Mouse (Mus musculus) liver, embryonic 14.5 days (tissue): Measurements from ENCODE around the gene Drosha. TPM values are rescaled to one million over a fixed set of nuclear protein-coding genes. Genes with fewer than 3 reads are reported as not detected.

ENCODE experiments used
- ATAC-seq: fragments of 200-750 bp; cut with Nextera tagmentation; 2 replicates; pipeline ENCODE4 v1.8.0; 2017; ENCODE audit warnings: moderate number of reproducible peaks, mild to moderate bottlenecking, moderate library complexity; ENCODE audit not compliant: insufficient read depth
- DNase-seq, 3 experiments: peaks; one replicate each; pipeline ENCODE4 v3.0.0-alpha.2; 2012 to 2013; ENCODE audit warnings: low read depth in 3 of 3, low spot score in 3 of 3
- H3K27ac ChIP-seq: fragments of 300-500 bp; sonication (generic); 2 replicates; pipeline ENCODE4 v1.5.1; 2014; ENCODE audit warnings: moderate library complexity, mild to moderate bottlenecking, control low read depth, inconsistent platforms
- H3K27me3 ChIP-seq: fragments of 300-500 bp; sonication (generic); 2 replicates; pipeline ENCODE4 v1.6.1; 2014; ENCODE audit warnings: mild to moderate bottlenecking, low read length, moderate library complexity; ENCODE audit not compliant: control insufficient read depth, insufficient read depth
- H3K36me3 ChIP-seq: fragments of 300-500 bp; sonication (generic); replicated peaks from 2 replicates; pipeline ENCODE4 v1.6.1; 2014; ENCODE audit warnings: low read depth; ENCODE audit not compliant: control insufficient read depth, insufficient read depth
- H3K4me1 ChIP-seq, 2 experiments: fragments of 200-500 bp in 1 of 2; fragments of 300-500 bp in 1 of 2; sonication (generic) in 1 of 2; replicated peaks; 2 replicates each; pipeline ENCODE4 v1.6.1; 2012 to 2014; ENCODE audit warnings: antibody characterized with exemption in 1 of 2, inconsistent platforms in 1 of 2, low read length in 1 of 2; ENCODE audit not compliant: control insufficient read depth in 2 of 2, insufficient read depth in 2 of 2
- H3K4me2 ChIP-seq: fragments of 300-500 bp; sonication (generic); 2 replicates; pipeline ENCODE4 v1.6.1; 2014; ENCODE audit warnings: low read depth, mild to moderate bottlenecking, control low read depth, moderate library complexity
- H3K4me3 ChIP-seq, 2 experiments: fragments of 200-500 bp in 1 of 2; fragments of 300-500 bp in 1 of 2; sonication (generic) in 1 of 2; 2 replicates each; pipeline ENCODE4 v1.5.1; 2012 to 2014; ENCODE audit warnings: low read depth in 2 of 2, low read length in 2 of 2, mild to moderate bottlenecking in 2 of 2, control low read depth in 1 of 2, inconsistent platforms in 1 of 2, moderate library complexity in 1 of 2; ENCODE audit not compliant: insufficient read depth in 1 of 2
- H3K9ac ChIP-seq: fragments of 300-500 bp; sonication (generic); replicated peaks from 2 replicates; pipeline ENCODE4 v1.6.1; 2014; ENCODE audit warnings: mild to moderate bottlenecking, control low read depth, moderate library complexity
- H3K9me3 ChIP-seq: fragments of 300-500 bp; sonication (generic); 2 replicates; pipeline ENCODE4 v1.6.1; 2016; ENCODE audit warnings: low read length, mixed read lengths; ENCODE audit not compliant: control insufficient read depth
- CTCF ChIP-seq: IDR thresholded peaks from 2 replicates; pipeline ENCODE4 v1.5.1; 2016; ENCODE audit warnings: antibody characterized with exemption, low read depth, control low read depth
- EP300 ChIP-seq: IDR thresholded peaks from 2 replicates; pipeline ENCODE4 v1.6.1; 2016; ENCODE audit warnings: antibody characterized with exemption, low read depth
- WGBS: fragments of 180-500 bp; shearing (Covaris S2); extraction: QIAGEN DNeasy Blood & Tissue Kit; methylation state at CpG from one replicate; pipeline ENCODE4 v1.1.7; 2014; ENCODE audit not compliant: insufficient replicate concordance; 5-methylcytosine and 5-hydroxymethylcytosine counted together
- polyA plus RNA-seq, 2 experiments: library from polyadenylated mRNA; depleted of rRNA in 1 of 2; stranded (reverse) in 1 of 2; unstranded in 1 of 2; fragments of >200 nt; fragmentation: Nextera tagmentation in 1 of 2; extraction: Ambion mirVana in 1 of 2; gene quantifications; 2 replicates each; pipeline versions ENCODE4 v1.2.1 to v1.2.3; 2012 to 2014

Gene Drosha
- polyA plus RNA-seq, 2 experiments, result 8.8 to 13.5 TPM

GRCm38 (mm10) chr15:12901197-12901570 is 76.6 kb downstream of the Drosha start:
- no peak overlapping the region for H3K9ac ChIP-seq
- TF ChIP-seq EP300 (no peak), CTCF (no peak)
- H3K9me3 ChIP-seq, result no peaks in the 10 kb centered on the region
- H3K27ac ChIP-seq, result no peak overlapping the region
- peaks cover 23% of the 10 kb centered on the region for H3K36me3 ChIP-seq
- H3K27me3 ChIP-seq, result no peaks in the 10 kb centered on the region
- WGBS, result 89% methylated on average over 8 of the region's 8 CpGs
- peaks cover 4 to 12% of the 10 kb centered on the region in 2 experiments; a peak in 3 of 4 replicates for H3K4me1 ChIP-seq
- no peak overlapping the region for H3K4me2 ChIP-seq
- ATAC-seq, result no peak
- no peak overlapping the region for H3K4me3 ChIP-seq
- DNase-seq, result no peak

- DNase-seq (no peak), ATAC-seq (no peak)
- H3K9me3 ChIP-seq, result no peaks in the 10 kb centered on the region
- H3K4me1 ChIP-seq, result peaks cover 0 to 4% of the 10 kb centered on the region in 2 experiments; a peak in 1 of 4 replicates
- no peak overlapping the region for H3K4me2 ChIP-seq
- H3K9ac ChIP-seq, result no peak overlapping the region
- H3K36me3 ChIP-seq, result peaks cover 16% of the 10 kb centered on the region
- H3K27ac ChIP-seq, result no peak overlapping the region
- H3K27me3 ChIP-seq, result no peaks in the 10 kb centered on the region
- TF ChIP-seq EP300 (no peak), CTCF (no peak)
- H3K4me3 ChIP-seq, result no peak overlapping the region
- 77% methylated on average over 6 of the region's 6 CpGs for WGBS
Measured at GRCm38 (mm10) chr15:12904442-12904841, 79.8 kb downstream of the Drosha start.

- Histone ChIP-seq H3K27ac (no peak overlapping the region), H3K9ac (no peak overlapping the region), H3K27me3 (no peaks in the 10 kb centered on the region), H3K4me2 (no peak overlapping the region), H3K4me3 (no peak overlapping the region), H3K4me1 (peaks cover 0 to 4% of the 10 kb centered on the region in 2 experiments; a peak in 1 of 4 replicates), H3K36me3 (peaks cover 5% of the 10 kb centered on the region), H3K9me3 (no peaks in the 10 kb centered on the region)
- DNase-seq, result peak in 2 of 3 experiments; percentile 10 to 45
- 69% methylated on average over 19 of the region's 19 CpGs for WGBS
- TF ChIP-seq EP300, result no peak
- TF ChIP-seq CTCF, result no peak
- ATAC-seq, result peak; percentile 65
Measured at GRCm38 (mm10) chr15:12907962-12908719, 83.5 kb downstream of the Drosha start.

- Histone ChIP-seq H3K4me3 (no peak overlapping the region), H3K27me3 (no peaks in the 10 kb centered on the region), H3K27ac (no peak overlapping the region), H3K9ac (no peak overlapping the region), H3K36me3 (peaks cover 3% of the 10 kb centered on the region), H3K9me3 (no peaks in the 10 kb centered on the region), H3K4me1 (peaks cover 0 to 4% of the 10 kb centered on the region in 2 experiments; a peak in 1 of 4 replicates), H3K4me2 (no peak overlapping the region)
- TF ChIP-seq EP300 (no peak), CTCF (no peak)
- DNase-seq (no peak), ATAC-seq (no peak)
- WGBS, result 72% methylated on average over 4 of the region's 4 CpGs
Measured at GRCm38 (mm10) chr15:12908720-12909028, 84.1 kb downstream of the Drosha start.

GRCm38 (mm10) chr15:12909171-12909570 is 84.6 kb downstream of the Drosha start:
- no peak overlapping the region for H3K4me3 ChIP-seq
- no peak overlapping the region for H3K4me2 ChIP-seq
- TF ChIP-seq CTCF (no peak), EP300 (no peak)
- H3K27me3 ChIP-seq, result no peaks in the 10 kb centered on the region
- no peak overlapping the region for H3K9ac ChIP-seq
- WGBS, result 84% methylated on average over 7 of the region's 7 CpGs
- ATAC-seq, result no peak
- no peak for DNase-seq
- H3K27ac ChIP-seq, result no peak overlapping the region
- H3K36me3 ChIP-seq, result peaks cover 7% of the 10 kb centered on the region
- peaks cover 0 to 4% of the 10 kb centered on the region in 2 experiments; a peak in 1 of 4 replicates for H3K4me1 ChIP-seq
- H3K9me3 ChIP-seq, result no peaks in the 10 kb centered on the region
